Mouse (Mus musculus): Measurements from ENCODE around the gene Rae1. TPM values are rescaled to one million over a fixed set of nuclear protein-coding genes. Genes with fewer than 3 reads are reported as not detected.

Rae1 gene
- polyA plus RNA-seq (2017; shearing (Covaris generic)), result 10 to 100 TPM; 44.2 to 44.5 TPM

- ATAC-seq, result peak; percentile 96
Observed at GRCm38 (mm10) chr2:172999630-173000284, at the start of gene Rae1. TSS of gene Rae1 (plus strand) at chr2:173000117.

DNA sequence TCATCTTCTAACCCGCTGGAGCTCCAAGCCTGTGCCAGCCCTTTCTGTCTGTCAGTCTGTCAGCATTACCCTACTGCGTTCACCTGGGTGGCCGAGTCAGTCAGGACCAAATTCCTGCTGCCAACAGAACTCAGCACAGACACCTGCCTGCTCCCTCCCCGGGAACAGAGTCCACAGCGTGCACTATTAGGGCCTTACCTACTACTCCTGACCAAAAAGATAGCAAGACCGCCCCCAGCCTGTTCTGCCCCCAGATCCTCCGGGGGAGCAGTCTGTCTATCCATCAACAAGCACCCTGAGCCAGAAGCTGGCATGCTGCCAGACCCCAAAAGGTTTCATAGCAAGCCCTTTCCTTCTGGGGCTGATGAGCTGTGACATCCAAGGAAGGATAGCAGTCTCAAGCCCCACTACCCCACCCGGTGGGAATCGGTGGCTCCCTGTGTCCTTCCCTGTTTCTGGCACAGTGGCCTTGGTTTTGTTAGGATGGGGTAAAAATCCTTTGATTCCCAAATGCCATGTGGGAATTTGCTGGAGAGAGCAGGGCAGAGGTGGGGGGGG is 49.7 kb upstream of the Rae1 start:
- no peak for ATAC-seq

DNA sequence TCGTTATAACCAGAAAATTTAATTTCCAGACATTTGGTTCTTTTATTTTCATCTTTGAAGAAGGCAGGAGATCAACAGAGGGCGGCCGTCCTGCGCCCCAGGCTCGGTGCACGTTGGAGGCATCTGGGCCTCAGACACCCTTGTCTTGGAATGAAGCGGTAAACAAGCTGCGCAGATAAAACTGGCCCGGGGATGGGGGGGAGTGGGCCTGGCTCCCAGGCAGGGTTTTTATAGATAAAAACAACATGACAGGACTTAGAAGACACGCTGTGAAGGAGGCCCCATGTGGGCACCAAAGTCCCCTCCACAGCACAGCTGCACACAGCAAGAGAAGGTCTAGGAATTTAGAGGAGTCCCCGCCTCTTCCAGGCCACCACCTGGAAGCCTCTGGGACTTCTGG is 49.2 kb upstream of the Rae1 start:
- ATAC-seq, result no peak

- no peak for ATAC-seq
Observed at GRCm38 (mm10) chr2:172951976-172952375, 47.9 kb upstream of the Rae1 start.

- no peak for ATAC-seq
Observed at GRCm38 (mm10) chr2:172958579-172958978, 41.3 kb upstream of the Rae1 start.

- no peak for ATAC-seq
Observed at GRCm38 (mm10) chr2:172959006-172959768, 40.7 kb upstream of the Rae1 start.

- ATAC-seq, result no peak
Observed at GRCm38 (mm10) chr2:172960350-172960749, 39.6 kb upstream of the Rae1 start.

DNA sequence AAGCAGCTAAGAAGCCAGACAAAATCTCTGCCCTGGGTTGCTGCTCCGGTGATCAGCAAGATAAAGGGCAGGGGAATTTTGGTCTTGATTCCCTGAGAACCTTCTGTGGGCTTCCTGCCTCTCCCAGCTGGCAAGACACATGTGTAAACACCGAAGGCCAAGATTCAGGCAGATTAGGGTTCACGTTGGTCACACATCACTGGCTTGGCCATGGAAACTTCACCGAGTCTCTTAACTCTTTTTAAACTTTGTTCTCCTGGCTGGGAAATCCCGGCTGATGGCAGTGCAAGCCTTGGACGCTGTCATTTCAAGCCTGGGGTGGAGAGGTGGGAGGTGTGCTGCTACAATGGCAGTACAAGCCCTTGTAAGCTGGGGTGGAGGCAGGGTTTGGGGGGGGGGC is 38.7 kb upstream of the Rae1 start:
- ATAC-seq, result no peak

DNA sequence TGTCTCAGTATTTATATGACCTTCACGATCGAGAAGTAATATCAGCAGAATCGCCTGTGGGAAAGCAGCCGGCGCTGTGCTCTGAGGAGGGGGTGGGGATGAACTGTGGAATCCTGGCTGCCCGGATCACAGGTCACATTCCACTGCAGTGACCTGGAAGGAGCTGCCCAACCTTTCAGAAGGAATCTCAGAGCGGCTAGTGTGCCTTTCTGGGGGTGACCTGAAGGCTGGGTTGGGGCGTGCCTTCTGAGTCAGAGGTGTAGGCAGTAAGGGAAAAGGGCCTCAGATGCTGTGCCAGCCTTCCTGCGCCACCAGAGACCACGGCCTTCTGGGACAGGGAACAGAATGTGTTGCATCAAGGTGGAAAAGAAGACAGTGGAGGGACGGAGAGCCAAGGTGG is 34.7 kb upstream of the Rae1 start:
- ATAC-seq, result no peak

- peak; percentile 93 for ATAC-seq
Observed at GRCm38 (mm10) chr2:172966480-172966879, 33.4 kb upstream of the Rae1 start.

GRCm38 (mm10) chr2:172971865-172972264 is 28.1 kb upstream of the Rae1 start:
- ATAC-seq, result no peak

DNA sequence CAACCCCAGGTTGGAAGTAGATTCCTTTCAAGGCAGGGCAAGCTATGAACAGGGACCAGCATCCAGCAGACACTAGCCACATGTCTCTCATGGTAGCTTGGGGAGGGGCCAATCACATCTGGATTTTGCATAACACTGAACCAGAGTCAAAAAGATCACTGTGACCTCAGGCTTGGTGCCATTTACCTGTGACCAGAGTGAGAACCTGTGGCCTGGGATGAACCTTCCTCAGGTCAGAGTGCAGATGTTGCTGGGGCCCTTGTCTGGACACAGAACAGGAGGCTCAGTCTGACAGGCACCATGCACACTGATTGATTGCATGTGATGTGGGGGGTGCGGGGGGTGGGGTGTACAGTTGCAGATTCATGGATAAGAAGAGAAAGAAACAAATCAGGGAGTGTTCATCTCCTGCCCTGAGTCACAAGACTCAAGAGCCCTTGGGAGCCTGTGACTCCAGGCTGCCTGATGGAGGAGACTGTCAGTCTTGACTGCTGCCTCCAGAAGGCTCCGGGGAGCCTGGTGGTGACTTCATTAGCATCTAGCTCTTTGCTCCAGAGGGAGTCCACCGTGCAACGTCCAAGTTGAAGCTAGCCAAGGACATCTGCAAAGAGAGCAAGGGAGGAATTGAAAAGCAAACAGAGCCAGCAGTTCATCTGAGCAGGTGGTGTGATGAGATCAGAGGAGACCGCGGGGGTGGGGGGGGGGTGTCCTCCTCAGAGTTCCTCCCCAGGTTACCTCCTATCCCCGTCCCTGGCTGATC is 25.9 kb upstream of the Rae1 start:
- no peak for ATAC-seq

- no peak for ATAC-seq
Observed at GRCm38 (mm10) chr2:172974701-172975100, 25.2 kb upstream of the Rae1 start.

GRCm38 (mm10) chr2:172975159-172975558 is 24.8 kb upstream of the Rae1 start:
- ATAC-seq, result no peak

DNA sequence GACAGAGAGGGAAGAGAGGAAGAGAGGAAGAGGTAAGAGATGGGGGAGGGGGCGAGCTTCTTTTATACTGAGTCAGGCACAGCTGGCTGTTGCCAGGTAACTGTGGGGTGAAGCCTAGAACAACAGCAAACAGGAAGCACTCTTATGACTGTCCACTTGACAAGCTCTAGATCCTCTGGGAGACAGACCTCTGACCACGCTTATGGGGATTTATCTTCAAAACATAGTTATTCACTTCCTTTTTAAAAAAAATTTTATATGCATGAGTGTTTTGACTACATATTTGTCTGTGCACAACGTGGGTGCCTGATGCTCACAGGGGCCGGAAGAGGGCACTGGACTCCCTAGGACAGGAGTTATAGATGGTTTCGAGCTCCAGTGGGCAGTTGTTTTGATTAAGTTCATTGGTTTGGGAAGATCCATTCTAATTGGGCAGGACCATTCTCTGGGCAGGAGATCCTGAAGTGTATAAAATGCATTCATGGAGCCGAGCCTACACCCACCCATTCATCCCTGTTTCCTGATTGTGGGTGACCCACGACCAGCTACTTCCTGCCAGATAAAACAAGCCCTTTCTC is 23.2 kb upstream of the Rae1 start:
- ATAC-seq, result peak; percentile 59

DNA sequence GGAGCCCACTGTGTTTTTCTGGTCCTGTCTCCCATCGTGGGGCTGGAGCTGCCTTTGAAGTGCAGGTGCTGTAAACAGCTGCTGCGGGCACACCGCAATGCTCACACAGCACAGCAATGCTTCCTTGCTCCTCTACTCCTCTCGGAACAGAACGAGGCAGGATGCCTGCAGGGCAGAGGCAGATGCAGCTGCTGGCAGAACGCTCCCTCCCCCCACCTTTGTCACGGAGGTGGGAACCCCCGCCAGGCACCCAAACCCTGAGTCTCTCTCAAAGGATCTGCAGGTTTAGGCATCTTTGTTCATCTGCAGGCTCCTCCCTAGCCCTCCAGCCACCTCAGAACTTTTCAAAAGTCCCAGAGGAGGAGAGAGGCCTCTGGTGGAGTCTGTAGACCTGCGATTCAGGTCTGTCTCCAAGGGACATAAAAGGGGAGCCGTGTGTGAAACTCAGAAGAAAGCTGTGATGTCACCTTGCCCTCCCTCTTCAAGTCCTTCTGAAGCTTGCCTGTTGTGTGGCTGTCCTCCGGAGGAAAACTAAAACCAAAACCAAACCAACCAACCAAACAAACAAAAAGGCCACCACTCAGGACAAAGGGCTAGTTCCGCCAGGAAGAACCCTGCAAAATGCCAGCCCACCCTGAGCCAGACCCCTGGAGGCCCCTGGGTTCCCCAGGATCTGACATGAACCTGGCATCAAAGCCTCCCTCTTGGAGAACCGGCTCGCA is 22.3 kb upstream of the Rae1 start, which contains the start of gene Spo11:
Gene Spo11 (plus strand): TSS at position 292 of the 722 bp plus-strand sequence.
- peak; percentile 75 for ATAC-seq

GRCm38 (mm10) chr2:172978131-172978633 is 21.7 kb upstream of the Rae1 start:
- peak; percentile 39 for ATAC-seq

DNA sequence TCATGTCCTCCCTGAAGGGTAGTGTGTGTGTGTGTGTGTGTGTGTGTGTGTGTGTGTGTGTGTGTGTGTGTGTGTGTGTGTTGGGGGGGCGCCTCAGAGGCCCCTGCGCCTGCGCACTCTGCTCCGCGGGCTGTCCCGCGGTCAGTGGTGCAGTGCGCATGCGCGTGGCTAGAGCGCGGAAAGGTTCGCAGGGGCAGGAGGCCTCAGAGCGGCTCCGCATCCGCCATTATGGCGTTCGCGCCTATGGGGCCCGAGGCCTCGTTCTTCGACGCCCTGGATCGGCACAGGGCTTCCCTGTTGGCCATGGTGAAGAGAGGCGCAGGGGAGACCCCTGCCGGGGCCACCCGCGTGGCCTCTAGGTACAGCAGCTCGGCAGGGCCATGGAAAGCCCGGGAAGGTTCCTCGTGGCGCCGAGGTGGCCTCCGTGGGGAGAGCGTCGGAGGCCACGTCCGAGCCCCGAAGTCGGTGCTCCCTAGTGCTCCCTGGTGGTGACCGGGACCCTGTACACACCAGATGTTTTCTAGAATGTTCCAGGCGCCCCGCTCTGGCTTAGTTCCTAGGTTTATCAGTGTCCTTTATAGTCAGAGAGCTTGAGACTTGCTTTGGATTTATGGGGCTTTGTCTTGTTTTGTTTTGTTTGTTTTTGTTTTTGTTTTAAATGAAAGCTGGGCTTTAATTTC is 20.1 kb upstream of the Rae1 start:
- ATAC-seq, result no peak

DNA sequence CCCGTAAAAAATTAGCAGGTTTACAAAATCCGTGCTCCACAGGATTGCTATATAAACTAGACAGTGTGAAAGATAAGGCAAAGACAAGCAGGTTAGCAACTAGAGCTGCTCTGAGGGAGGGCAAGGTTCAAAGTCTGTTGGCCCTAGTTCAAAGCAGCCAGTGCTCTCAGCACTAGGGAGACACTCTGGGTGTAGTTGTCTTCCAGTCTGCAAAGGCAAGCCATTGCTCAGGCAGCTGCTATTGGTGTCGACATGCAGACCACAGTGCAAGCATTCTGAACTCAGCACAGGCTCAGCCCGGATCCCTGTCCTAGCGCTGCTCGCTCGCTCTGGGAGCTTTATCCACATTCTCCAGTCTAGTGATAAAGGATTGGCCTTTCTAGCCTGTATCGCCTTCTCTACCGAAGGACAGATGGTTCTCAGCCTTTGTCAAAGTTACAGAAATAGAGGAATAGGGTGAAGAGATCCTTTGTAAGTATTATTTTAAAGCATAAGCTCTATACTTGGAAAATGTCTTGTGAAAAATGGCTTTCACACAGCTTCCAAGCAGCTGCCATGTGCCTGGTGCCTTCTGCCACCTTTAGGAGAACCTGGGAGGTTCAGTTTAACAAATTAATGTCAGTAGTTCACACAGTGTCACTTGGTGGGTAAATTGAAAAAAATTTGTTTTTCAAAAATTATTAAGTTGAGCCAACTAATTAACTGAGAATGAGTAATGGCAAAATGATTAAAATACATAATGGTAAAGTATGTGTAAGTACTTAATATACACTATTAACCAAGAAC is 16.9 kb upstream of the Rae1 start:
- no peak for ATAC-seq

DNA sequence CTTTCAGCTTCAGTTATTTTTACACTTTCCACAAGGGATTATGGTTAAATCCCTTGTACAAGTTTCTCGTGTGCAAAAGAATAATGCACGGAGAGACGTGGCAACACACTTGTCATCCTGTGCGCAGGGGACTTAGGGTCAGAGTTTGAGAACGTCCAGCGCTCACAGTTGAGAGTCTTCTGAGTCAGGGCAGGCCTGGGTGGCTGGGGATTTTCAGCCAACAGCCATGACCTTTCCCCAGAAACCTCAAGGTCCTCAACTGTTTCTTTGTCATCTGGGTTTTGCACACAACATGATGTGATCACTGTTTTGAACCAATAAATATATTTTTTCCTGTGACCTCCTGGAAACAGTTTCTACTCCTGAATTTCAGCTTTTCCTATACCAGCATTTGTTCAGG is 9.8 kb upstream of the Rae1 start:
- no peak for ATAC-seq
